Mouse (Mus musculus): ENCODE data around the gene Nectin1. TPM values are rescaled to one million over a fixed set of nuclear protein-coding genes. Genes with fewer than 3 reads are reported as not detected.
A peak's percentile ranks its signal among the peaks of the same experiment; 100 is the strongest.

Gene Nectin1
- polyA plus RNA-seq, 1 experiment from 2014 or later: 3.9 TPM

DNA sequence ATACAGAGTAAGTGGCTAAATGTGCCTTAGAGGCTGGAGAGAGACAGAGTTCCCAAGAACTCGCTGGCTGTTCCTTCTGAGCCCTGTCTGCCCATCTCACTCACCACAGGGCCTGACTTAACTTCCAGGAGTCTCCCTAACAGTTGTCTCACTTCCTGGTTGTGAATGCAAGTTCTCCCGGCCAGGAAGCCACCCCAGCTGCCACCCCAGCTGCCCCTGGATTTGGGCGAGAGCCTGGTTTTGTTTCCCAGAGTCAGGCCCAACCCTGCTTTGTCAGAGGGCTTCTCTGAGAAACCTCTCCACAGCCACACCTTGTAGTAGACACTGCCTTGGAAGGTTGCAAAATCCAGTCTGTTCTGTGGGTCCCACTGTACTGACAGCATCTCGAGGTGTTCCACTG is 26.2 kb downstream of the Nectin1 start:
- H3K9me3 ChIP-seq (ENCODE audit: control insufficient read depth, low read length): no peaks in the 10 kb centered on the region
- no peak overlapping the region for H3K27ac ChIP-seq (ENCODE audit: low read length)
- H3K9ac ChIP-seq (ENCODE audit: low read length): no peak overlapping the region
- no peaks in the 10 kb centered on the region for H3K27me3 ChIP-seq (ENCODE audit: control insufficient read depth, insufficient read depth, low read depth, low read length)
- H3K4me3 ChIP-seq (ENCODE audit: low read length): no peak overlapping the region
- no peaks in the 10 kb centered on the region for H3K36me3 ChIP-seq (ENCODE audit: control insufficient read depth, insufficient read depth, low read length)
- no peaks in the 10 kb centered on the region for H3K4me1 ChIP-seq (replicated peaks; ENCODE audit: control insufficient read depth, insufficient read depth, low read length)
- 69% methylated on average over 4 of the region's 4 CpGs for WGBS
- ATAC-seq (ENCODE audit: low read depth): no peak
- H3K4me2 ChIP-seq (ENCODE audit: low read depth, low read length): no peak overlapping the region

DNA sequence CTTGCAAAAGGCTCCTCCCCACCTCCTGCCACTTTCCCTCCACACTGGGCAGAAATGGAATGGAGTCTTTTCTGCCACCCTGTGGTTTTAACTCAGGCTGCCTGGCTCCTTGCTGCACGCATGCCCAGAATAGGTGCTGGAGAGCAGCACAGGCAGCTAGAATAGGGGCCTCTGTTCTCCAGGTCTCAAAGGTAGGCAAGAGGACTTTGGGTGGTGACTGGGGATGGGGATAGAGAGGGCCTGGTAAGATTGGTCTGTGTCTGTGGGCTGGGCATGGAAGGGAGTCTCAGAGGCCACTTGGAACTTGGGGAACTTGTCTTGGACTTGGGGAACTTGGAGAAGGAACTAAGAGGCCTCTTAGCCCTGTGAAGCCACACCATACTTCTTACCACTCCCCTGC is 27.3 kb downstream of the Nectin1 start:
- H3K4me1 ChIP-seq (replicated peaks; ENCODE audit: control insufficient read depth, insufficient read depth, low read length): no peaks in the 10 kb centered on the region

DNA sequence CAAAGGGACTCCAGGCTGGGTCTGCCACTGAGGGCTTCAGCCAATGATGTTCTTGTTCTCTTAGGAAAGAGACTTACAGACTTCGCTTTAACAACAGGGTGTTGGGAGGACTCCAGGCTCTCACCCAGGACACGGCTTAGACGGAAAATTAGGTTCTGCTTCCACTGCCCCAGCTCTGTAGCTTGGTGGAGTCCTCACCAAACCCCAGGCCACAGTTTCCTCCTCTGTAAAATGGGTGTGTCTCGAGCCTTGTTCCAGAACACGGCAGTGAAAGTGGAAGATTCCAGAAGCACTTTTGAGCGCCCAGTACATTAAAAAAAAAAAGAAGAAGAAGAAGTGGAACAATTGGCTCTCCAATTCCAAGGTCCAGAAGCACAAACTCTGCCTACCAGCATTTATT is 28.7 kb downstream of the Nectin1 start:
- Histone ChIP-seq H3K9ac (ENCODE audit: low read length) (no peak overlapping the region), H3K9me3 (ENCODE audit: control insufficient read depth, low read length) (no peaks in the 10 kb centered on the region), H3K4me3 (ENCODE audit: low read length) (no peak overlapping the region), H3K4me2 (ENCODE audit: low read depth, low read length) (no peak overlapping the region), H3K36me3 (ENCODE audit: control insufficient read depth, insufficient read depth, low read length) (no peaks in the 10 kb centered on the region), H3K27ac (ENCODE audit: low read length) (no peak overlapping the region), H3K4me1 (replicated peaks; ENCODE audit: control insufficient read depth, insufficient read depth, low read length) (no peaks in the 10 kb centered on the region; the same call in 1 of the 2 replicates), H3K27me3 (ENCODE audit: control insufficient read depth, insufficient read depth, low read depth, low read length) (no peaks in the 10 kb centered on the region)
- no peak for ATAC-seq (ENCODE audit: low read depth)
- WGBS: 82% methylated on average over 6 of the region's 6 CpGs

More for the DNA sequence above, 27.3 kb downstream of the Nectin1 start:
- no peak overlapping the region for H3K4me2 ChIP-seq (ENCODE audit: low read depth, low read length)
- H3K9ac ChIP-seq (ENCODE audit: low read length): no peak overlapping the region
- no peak overlapping the region for H3K4me3 ChIP-seq (ENCODE audit: low read length)
- H3K9me3 ChIP-seq (ENCODE audit: control insufficient read depth, low read length): no peaks in the 10 kb centered on the region
- H3K27me3 ChIP-seq (ENCODE audit: control insufficient read depth, insufficient read depth, low read depth, low read length): no peaks in the 10 kb centered on the region
- no peak for ATAC-seq (ENCODE audit: low read depth)
- 80% methylated on average over 1 of the region's 1 CpGs for WGBS
- no peaks in the 10 kb centered on the region for H3K36me3 ChIP-seq (ENCODE audit: control insufficient read depth, insufficient read depth, low read length)
- no peak overlapping the region for H3K27ac ChIP-seq (ENCODE audit: low read length)

DNA sequence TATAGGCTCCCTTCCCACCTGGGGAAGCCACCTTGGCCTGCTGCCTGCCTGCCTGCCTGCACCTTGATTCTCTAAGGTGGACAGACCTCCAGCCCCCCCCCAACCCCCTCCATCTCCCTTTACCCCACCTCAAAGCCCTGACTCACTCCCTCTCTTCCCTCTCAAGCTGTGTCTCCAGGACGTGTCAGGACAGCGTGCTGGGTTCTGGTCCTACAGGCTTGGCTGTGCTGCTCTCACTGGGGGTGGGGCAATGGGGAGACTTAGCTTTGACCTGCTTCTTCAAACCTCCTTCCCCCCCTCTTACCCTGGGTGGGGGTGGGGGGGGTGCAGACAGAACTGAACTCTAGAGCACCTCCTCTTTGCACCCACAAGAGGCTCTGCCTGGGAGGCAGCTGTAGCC is 29.7 kb downstream of the Nectin1 start:
- Histone ChIP-seq H3K4me3 (ENCODE audit: low read length) (no peak overlapping the region), H3K9me3 (ENCODE audit: control insufficient read depth, low read length) (no peaks in the 10 kb centered on the region), H3K36me3 (ENCODE audit: control insufficient read depth, insufficient read depth, low read length) (no peaks in the 10 kb centered on the region), H3K4me1 (replicated peaks; ENCODE audit: control insufficient read depth, insufficient read depth, low read length) (peaks cover 4% of the 10 kb centered on the region; the same call in 1 of the 2 replicates), H3K4me2 (ENCODE audit: low read depth, low read length) (no peak overlapping the region), H3K9ac (ENCODE audit: low read length) (no peak overlapping the region), H3K27ac (ENCODE audit: low read length) (no peak overlapping the region), H3K27me3 (ENCODE audit: control insufficient read depth, insufficient read depth, low read depth, low read length) (no peaks in the 10 kb centered on the region)
- ATAC-seq (ENCODE audit: low read depth): no peak
- 72% methylated on average over 2 of the region's 2 CpGs for WGBS

DNA sequence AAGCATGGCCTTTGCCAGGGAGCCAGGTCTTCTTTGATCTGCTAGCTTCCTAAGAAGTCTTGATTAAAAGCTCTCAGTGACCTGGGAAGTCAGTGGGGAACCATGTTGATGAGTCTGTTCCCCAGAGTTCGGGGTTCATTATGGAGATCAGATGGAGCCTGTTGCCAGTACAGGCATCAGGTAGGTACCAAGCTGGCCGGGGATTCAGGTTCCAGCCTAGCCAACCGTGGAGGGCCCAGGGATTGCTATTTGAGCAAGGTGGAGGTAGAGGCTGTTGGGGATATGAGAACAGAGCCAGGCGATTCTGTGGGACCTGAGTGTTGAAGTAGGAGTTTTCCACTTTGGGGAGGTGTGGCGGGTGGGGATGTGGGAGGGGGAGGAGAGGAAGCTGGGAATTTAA is 30.6 kb downstream of the Nectin1 start:
- no peak overlapping the region for H3K27ac ChIP-seq (ENCODE audit: low read length)
- 77% methylated on average over 5 of the region's 5 CpGs for WGBS
- no peak overlapping the region for H3K9ac ChIP-seq (ENCODE audit: low read length)

DNA sequence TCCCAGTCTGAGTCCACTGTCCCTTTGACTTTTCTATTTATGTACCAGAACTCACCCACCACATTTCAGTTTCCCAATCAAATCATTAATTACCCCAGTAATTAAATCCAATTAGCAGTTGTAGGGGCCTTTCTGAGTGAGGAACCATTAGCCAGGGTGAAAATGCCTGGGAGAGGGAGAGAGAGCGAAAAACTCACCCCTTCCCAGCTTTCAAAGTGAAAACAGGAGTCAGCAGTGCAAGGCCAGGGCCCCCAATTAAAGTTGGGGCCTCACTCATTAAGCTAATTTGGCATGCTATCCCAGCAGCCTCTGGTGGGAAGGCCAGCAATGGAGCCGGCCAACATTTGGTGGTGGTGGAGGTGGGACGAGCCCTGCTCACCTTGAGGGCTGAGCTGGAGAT is 32.4 kb downstream of the Nectin1 start:
- ATAC-seq (ENCODE audit: low read depth): no peak
- Histone ChIP-seq H3K9me3 (ENCODE audit: control insufficient read depth, low read length) (no peaks in the 10 kb centered on the region), H3K4me2 (ENCODE audit: low read depth, low read length) (no peak overlapping the region), H3K27ac (ENCODE audit: low read length) (no peak overlapping the region), H3K9ac (ENCODE audit: low read length) (no peak overlapping the region), H3K36me3 (ENCODE audit: control insufficient read depth, insufficient read depth, low read length) (no peaks in the 10 kb centered on the region), H3K4me3 (ENCODE audit: low read length) (no peak overlapping the region), H3K27me3 (ENCODE audit: control insufficient read depth, insufficient read depth, low read depth, low read length) (no peaks in the 10 kb centered on the region), H3K4me1 (replicated peaks; ENCODE audit: control insufficient read depth, insufficient read depth, low read length) (peaks cover 4% of the 10 kb centered on the region; the same call in 1 of the 2 replicates)
- WGBS: 78% methylated on average over 3 of the region's 3 CpGs

More for the DNA sequence above, 30.6 kb downstream of the Nectin1 start:
- H3K9me3 ChIP-seq (ENCODE audit: control insufficient read depth, low read length): no peaks in the 10 kb centered on the region
- H3K36me3 ChIP-seq (ENCODE audit: control insufficient read depth, insufficient read depth, low read length): no peaks in the 10 kb centered on the region
- no peak overlapping the region for H3K4me2 ChIP-seq (ENCODE audit: low read depth, low read length)
- H3K27me3 ChIP-seq (ENCODE audit: control insufficient read depth, insufficient read depth, low read depth, low read length): no peaks in the 10 kb centered on the region
- H3K4me1 ChIP-seq (replicated peaks; ENCODE audit: control insufficient read depth, insufficient read depth, low read length): peaks cover 4% of the 10 kb centered on the region; the same call in 1 of the 2 replicates
- no peak for ATAC-seq (ENCODE audit: low read depth)
- H3K4me3 ChIP-seq (ENCODE audit: low read length): no peak overlapping the region

DNA sequence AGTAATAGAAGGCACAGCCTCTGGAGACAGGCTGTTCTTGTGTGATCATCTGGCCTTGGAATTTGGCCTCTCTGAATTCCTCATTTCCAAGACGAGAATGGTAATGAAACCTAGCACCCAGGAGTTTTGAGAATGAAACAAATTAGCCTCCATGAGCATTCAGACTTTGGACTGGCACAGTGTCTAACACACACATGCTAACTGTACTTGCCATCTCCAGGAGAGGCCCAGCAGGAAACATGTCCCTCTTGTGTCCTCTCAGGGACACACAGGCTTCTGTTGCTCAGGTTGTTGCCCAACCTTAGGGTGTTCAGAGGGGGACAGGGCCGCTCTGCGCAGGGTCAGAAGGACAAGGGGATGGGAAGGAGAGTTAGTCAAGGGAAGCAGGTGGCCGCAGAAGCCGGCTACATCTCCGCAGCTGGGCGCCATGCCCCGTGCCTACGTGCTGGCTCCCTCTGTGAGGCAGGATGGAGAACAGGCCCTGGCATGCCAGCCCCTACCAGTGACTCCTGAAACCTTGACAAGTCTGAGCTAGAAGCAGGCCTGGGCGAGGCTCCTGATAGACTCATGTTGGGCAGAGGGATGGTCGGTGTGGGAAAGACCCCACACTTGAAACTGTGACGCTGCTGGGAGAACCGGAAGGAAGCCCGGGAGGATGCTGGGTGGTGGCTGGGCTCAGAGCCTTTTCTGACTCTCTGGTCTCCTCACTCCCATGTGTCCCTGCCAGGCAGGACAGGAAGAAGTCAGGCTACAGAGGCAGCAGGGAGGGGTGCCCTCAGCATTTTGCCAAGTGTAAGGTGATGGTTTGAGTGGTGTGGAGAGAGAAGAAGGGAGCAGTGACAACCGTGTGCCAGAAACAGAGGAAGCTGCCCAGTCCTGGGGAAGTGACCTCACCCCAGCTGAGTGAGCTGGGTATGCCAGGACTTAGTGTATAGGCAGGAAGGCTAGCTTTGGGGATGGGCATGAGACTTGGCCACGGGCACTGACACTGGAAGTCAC is 33.9 kb downstream of the Nectin1 start:
- H3K4me1 ChIP-seq (replicated peaks; ENCODE audit: control insufficient read depth, insufficient read depth, low read length): peaks cover 4% of the 10 kb centered on the region; the same call in 1 of the 2 replicates
- no peak overlapping the region for H3K4me3 ChIP-seq (ENCODE audit: low read length)
- no peaks in the 10 kb centered on the region for H3K27me3 ChIP-seq (ENCODE audit: control insufficient read depth, insufficient read depth, low read depth, low read length)
- peak; percentile 18; the same call in 1 of the 2 replicates for ATAC-seq (ENCODE audit: low read depth)
- no peaks in the 10 kb centered on the region for H3K9me3 ChIP-seq (ENCODE audit: control insufficient read depth, low read length)
- no peak overlapping the region for H3K9ac ChIP-seq (ENCODE audit: low read length)
- H3K4me2 ChIP-seq (ENCODE audit: low read depth, low read length): no peak overlapping the region
- WGBS: 62% methylated on average over 16 of the region's 16 CpGs
- H3K36me3 ChIP-seq (ENCODE audit: control insufficient read depth, insufficient read depth, low read length): no peaks in the 10 kb centered on the region
- H3K27ac ChIP-seq (ENCODE audit: low read length): no peak overlapping the region

DNA sequence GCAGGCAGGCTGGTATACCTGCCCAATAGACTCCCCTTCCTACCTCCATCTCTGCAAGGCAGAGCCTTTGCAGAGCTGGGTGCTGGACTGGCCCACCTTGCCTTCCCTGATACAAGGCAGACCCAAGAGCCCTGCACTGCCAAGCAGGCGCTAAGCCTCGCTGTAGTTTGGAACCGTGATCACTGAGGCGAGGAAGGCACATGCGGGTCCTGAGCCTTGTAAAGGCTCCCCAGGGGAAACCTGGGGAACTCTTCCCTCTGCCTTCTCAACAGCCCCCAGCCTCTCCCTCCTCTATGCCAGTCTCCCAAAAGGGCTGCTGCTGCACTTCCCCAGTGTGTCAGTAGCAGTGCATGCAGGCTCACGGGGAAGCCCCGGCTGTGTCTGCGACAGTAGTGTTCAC is 37.1 kb downstream of the Nectin1 start:
- H3K36me3 ChIP-seq (ENCODE audit: control insufficient read depth, insufficient read depth, low read length): no peaks in the 10 kb centered on the region
- H3K27ac ChIP-seq (ENCODE audit: low read length): no peak overlapping the region
- 53% methylated on average over 8 of the region's 8 CpGs for WGBS
- H3K4me3 ChIP-seq (ENCODE audit: low read length): no peak overlapping the region
- no peaks in the 10 kb centered on the region for H3K9me3 ChIP-seq (ENCODE audit: control insufficient read depth, low read length)
- H3K4me2 ChIP-seq (ENCODE audit: low read depth, low read length): no peak overlapping the region
- H3K27me3 ChIP-seq (ENCODE audit: control insufficient read depth, insufficient read depth, low read depth, low read length): no peaks in the 10 kb centered on the region
- H3K4me1 ChIP-seq (replicated peaks; ENCODE audit: control insufficient read depth, insufficient read depth, low read length): peaks cover 4% of the 10 kb centered on the region; the same call in 1 of the 2 replicates
- ATAC-seq (ENCODE audit: low read depth): no peak
- no peak overlapping the region for H3K9ac ChIP-seq (ENCODE audit: low read length)

DNA sequence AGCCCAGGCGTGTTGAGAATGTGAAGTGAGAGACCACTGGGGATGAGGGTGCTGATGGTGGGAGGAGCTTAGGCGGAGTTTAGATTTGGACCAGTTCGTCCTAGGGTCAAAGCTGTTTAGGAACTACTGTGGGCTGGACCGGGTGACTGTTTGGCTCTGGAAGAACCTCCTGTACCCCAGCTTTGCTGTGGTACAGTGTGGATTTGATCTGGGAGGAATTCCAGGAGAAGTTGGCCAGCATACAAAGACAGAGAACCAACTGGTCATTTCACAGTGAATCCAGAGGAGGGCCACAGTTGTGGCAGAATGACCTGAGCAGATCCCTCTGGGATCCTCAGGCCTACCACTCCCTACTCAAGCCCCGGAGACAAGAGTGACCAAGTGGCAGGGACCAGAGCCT is 38.6 kb downstream of the Nectin1 start:
- Histone ChIP-seq H3K4me2 (ENCODE audit: low read depth, low read length) (no peak overlapping the region), H3K9me3 (ENCODE audit: control insufficient read depth, low read length) (no peaks in the 10 kb centered on the region), H3K4me3 (ENCODE audit: low read length) (no peak overlapping the region), H3K4me1 (replicated peaks; ENCODE audit: control insufficient read depth, insufficient read depth, low read length) (peaks cover 9% of the 10 kb centered on the region), H3K9ac (ENCODE audit: low read length) (no peak overlapping the region), H3K27ac (ENCODE audit: low read length) (no peak overlapping the region), H3K27me3 (ENCODE audit: control insufficient read depth, insufficient read depth, low read depth, low read length) (no peaks in the 10 kb centered on the region), H3K36me3 (ENCODE audit: control insufficient read depth, insufficient read depth, low read length) (no peaks in the 10 kb centered on the region)
- WGBS: 65% methylated on average over 5 of the region's 5 CpGs
- no peak for ATAC-seq (ENCODE audit: low read depth)

All from lung, embryonic 16.5 days (tissue).